Mouse (Mus musculus) midbrain, embryonic 16.5 days (tissue): ENCODE measurements around the gene Gm49373. TPM values are rescaled to one million over a fixed set of nuclear protein-coding genes. Genes with fewer than 3 reads are reported as not detected.

ENCODE experiments used
- ATAC-seq: fragments of 200-750 bp; cut with Nextera tagmentation; 2 replicates; pipeline ENCODE4 v1.8.0; 2017; ENCODE audit warnings: moderate TSS enrichment
- H3K27ac ChIP-seq: fragments of 300-500 bp; sonication (generic); 2 replicates; pipeline ENCODE4 v1.5.1; 2014; ENCODE audit warnings: mild to moderate bottlenecking, low read length, mixed read lengths
- H3K27me3 ChIP-seq: fragments of 300-500 bp; sonication (generic); 2 replicates; pipeline ENCODE4 v1.6.1; 2014; ENCODE audit warnings: low read depth, low read length, mixed read lengths; ENCODE audit not compliant: control insufficient read depth, insufficient read depth
- H3K36me3 ChIP-seq: fragments of 300-500 bp; sonication (generic); 2 replicates; pipeline ENCODE4 v1.6.1; 2014; ENCODE audit warnings: mild to moderate bottlenecking, low read length, moderate library complexity, mixed read lengths; ENCODE audit not compliant: control insufficient read depth, insufficient read depth
- H3K4me1 ChIP-seq: fragments of 300-500 bp; sonication (generic); 2 replicates; pipeline ENCODE4 v1.6.1; 2014; ENCODE audit warnings: mild to moderate bottlenecking, low read length, mixed read lengths; ENCODE audit not compliant: control insufficient read depth, insufficient read depth
- H3K4me2 ChIP-seq: fragments of 300-500 bp; sonication (generic); 2 replicates; pipeline ENCODE4 v1.6.1; 2014; ENCODE audit warnings: mild to moderate bottlenecking, low read length, mixed read lengths
- H3K4me3 ChIP-seq: fragments of 300-500 bp; sonication (generic); 2 replicates; pipeline ENCODE4 v1.5.1; 2014; ENCODE audit warnings: low read depth, mild to moderate bottlenecking, low read length, moderate library complexity, mixed read lengths
- H3K9ac ChIP-seq: fragments of 300-500 bp; sonication (generic); 2 replicates; pipeline ENCODE4 v1.6.1; 2014; ENCODE audit warnings: low read depth, low read length, mixed read lengths
- H3K9me3 ChIP-seq: fragments of 300-500 bp; sonication (generic); replicated peaks from 2 replicates; pipeline ENCODE4 v1.6.1; 2014; ENCODE audit warnings: mild to moderate bottlenecking, low read length, mixed read lengths; ENCODE audit not compliant: control insufficient read depth, poor library complexity, severe bottlenecking
- WGBS: fragments of 180-500 bp; shearing (Covaris S2); extraction: QIAGEN DNeasy Blood & Tissue Kit; methylation state at CpG from one replicate; pipeline ENCODE4 v1.1.7; 2014; 5-methylcytosine and 5-hydroxymethylcytosine counted together
- polyA plus RNA-seq: library from polyadenylated mRNA; unstranded; fragments of >200 nt; fragmentation: Nextera tagmentation; extraction: Ambion mirVana; gene quantifications from 2 replicates; pipeline ENCODE4 v1.2.1, GENCODE M21; 2015

Gene Gm49373
- polyA plus RNA-seq, 1 experiment from 2014 or later = 1.9 TPM

DNA sequence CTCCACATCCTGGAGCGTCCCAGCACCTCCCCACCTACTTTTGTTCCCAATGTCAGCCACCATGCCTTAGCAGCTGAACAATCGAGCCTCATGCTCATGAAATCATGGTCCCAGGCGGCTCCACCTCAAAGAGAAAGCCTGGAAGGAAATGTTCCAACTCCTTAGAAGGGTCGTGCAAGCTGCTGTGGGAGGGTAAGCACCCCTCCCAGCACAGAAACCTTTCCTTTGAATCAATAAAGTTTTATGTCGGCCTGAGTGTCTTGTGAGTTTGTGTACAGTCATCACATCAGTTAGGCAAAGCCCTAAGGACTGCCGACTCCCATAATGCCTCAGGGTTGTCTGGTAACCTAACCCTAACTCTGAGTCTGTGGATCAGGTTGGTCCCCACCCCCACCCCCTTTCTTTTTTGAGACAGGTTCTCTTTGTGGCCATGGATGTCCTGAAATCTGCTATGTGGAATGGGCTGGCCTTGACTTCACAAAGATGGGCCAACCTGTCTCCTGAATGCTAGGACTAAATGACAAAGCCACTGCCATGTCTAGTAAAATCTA, 44.3 kb downstream of the Gm49373 start:
- no peaks in the 10 kb centered on the region for H3K9me3 ChIP-seq
- no peak for ATAC-seq
- peaks cover 40% of the 10 kb centered on the region for H3K27me3 ChIP-seq
- no peak overlapping the region for H3K27ac ChIP-seq
- no peak overlapping the region for H3K4me3 ChIP-seq
- 72% methylated on average over 6 of the region's 6 CpGs for WGBS
- no peak overlapping the region for H3K4me2 ChIP-seq
- no peaks in the 10 kb centered on the region for H3K36me3 ChIP-seq
- peaks cover 30% of the 10 kb centered on the region for H3K4me1 ChIP-seq
- no peak overlapping the region for H3K9ac ChIP-seq

DNA sequence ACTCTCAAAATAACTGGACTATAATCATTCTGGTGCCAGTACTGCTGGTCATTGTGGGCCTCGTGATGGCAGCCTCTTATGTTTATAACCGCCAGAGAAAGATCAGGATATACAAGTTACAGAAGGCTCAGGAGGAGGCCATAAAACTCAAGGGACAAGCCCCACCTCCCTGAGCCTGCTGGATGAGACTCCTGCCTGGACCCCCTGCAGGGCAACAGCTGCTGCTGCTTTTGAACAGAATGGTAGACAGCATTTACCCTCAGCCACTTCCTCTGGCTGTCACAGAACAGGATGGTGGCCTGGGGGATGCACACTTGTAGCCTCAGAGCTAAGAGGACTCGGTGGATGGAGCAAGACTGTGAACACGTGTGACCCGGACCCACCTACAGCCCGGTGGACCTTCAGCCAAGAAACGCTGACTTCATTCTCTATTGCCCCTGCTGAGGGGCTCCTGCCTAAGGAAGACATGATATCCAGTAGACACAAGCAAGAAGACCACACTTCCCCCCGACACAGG, 45.1 kb downstream of the Gm49373 start:
- no peak overlapping the region for H3K4me2 ChIP-seq
- H3K4me3 ChIP-seq = no peak overlapping the region
- no peak overlapping the region for H3K27ac ChIP-seq
- H3K9ac ChIP-seq = no peak overlapping the region
- peaks cover 22% of the 10 kb centered on the region for H3K4me1 ChIP-seq
- peaks cover 32% of the 10 kb centered on the region for H3K27me3 ChIP-seq
- no peak for ATAC-seq
- no peaks in the 10 kb centered on the region for H3K36me3 ChIP-seq
- no peaks in the 10 kb centered on the region for H3K9me3 ChIP-seq
- WGBS = 52% methylated on average over 8 of the region's 8 CpGs

DNA sequence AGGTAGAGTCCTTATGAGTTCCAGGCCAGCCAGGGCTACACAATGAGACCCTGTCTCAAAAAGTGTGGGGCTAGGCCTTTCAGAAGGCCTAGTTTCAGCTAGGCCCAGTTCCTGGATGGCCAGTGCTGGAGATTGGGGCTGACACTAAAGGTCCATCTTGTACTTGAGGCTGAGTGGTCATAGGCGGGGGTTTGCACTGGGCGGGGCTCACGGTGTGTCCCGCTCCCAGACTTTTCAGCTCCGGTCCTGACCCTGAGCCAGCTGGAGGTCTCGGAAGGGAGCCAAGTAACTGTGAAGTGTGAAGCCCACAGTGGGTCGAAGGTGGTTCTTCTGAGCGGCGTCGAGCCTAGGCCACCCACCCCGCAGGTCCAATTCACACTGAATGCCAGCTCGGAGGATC, 46.0 kb downstream of the Gm49373 start:
- Histone ChIP-seq H3K27ac (no peak overlapping the region), H3K4me3 (no peak overlapping the region)
- WGBS = 83% methylated on average over 12 of the region's 12 CpGs

DNA sequence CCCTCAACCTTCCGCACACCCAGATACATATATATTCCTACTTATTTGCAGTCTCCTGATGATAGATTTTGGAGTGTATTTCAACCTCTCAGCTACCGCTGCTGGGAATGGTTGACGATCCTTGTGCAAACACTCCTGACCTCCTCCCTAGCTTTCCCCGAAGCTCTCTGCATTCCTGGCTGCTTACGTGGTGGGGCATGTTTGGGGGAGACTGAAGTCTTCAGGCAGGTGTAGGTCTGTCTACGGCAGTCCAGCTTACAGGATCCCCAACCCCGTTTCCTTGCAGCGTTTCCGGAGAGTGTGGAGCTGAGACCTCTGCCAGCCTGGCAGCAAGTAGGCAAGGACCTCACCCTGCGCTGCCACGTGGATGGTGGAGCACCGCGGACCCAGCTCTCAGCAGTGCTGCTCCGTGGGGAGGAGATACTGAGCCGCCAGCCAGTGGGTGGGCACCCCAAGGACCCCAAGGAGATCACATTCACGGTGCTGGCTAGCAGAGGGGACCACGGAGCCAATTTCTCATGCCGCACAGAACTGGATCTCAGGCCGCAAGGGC, 47.6 kb downstream of the Gm49373 start:
- H3K27me3 ChIP-seq = peaks cover 23% of the 10 kb centered on the region
- no peak for ATAC-seq
- no peak overlapping the region for H3K4me2 ChIP-seq
- H3K27ac ChIP-seq = no peak overlapping the region
- WGBS = 75% methylated on average over 19 of the region's 19 CpGs
- H3K9ac ChIP-seq = no peak overlapping the region
- H3K36me3 ChIP-seq = no peaks in the 10 kb centered on the region
- H3K4me1 ChIP-seq = 0 out of 2 replicates have a peak, but pooled peaks cover 4% of the 10 kb centered on the region
- no peaks in the 10 kb centered on the region for H3K9me3 ChIP-seq
- H3K4me3 ChIP-seq = no peak overlapping the region

More for the DNA sequence above, 46.0 kb downstream of the Gm49373 start:
- Histone ChIP-seq H3K9ac (no peak overlapping the region), H3K4me1 (peaks cover 12% of the 10 kb centered on the region), H3K36me3 (no peaks in the 10 kb centered on the region), H3K4me2 (no peak overlapping the region), H3K9me3 (no peaks in the 10 kb centered on the region), H3K27me3 (peaks cover 24% of the 10 kb centered on the region)
- no peak for ATAC-seq

DNA sequence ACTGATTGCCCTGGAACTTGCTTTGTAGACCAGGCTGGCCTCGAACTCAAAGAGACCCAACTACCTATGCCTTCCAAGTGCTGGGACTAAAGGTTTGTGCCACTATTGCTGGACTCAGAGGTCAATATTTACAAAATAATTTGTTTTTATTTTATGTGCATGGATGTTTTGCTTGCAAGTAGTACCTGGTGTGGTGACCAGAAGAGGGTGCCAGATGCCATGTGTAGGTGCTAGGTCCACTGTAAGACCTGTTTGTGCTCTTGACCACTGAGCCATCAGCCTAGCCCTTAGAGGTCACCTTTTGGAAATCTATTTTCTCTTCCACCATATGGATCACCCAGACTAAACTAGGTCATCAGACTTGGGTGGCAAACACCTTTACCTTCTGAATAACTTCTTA, 50.2 kb downstream of the Gm49373 start:
- no peak overlapping the region for H3K4me2 ChIP-seq
- no peaks in the 10 kb centered on the region for H3K4me1 ChIP-seq
- H3K27ac ChIP-seq = no peak overlapping the region
- H3K9me3 ChIP-seq = no peaks in the 10 kb centered on the region
- H3K4me3 ChIP-seq = no peak overlapping the region
- 72% methylated on average over 1 of the region's 1 CpGs for WGBS
- no peaks in the 10 kb centered on the region for H3K36me3 ChIP-seq
- H3K9ac ChIP-seq = no peak overlapping the region
- peaks cover 12% of the 10 kb centered on the region; the same call in 1 of the 2 replicates for H3K27me3 ChIP-seq
- ATAC-seq = no peak

DNA sequence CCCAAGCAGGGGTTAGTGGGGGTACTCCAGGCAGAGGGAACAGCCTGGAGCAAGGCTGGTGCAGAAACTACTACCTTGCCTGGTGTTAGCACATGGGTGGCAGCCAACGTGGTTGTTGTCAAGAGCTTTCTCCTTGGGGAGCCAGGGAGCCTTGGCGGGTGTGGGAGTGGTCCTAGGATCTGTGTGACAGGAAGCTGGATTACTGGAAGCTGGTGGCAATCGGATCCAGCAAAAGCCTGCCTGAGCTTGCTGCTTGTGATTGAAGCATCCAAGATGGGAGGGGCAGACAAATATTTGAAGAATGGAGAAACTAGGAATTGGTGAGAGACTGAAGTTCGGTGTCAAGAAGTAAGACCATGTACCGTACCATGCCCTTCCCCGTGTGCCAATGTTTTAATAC, 50.6 kb downstream of the Gm49373 start:
- Histone ChIP-seq H3K4me2 (no peak overlapping the region), H3K27ac (no peak overlapping the region), H3K9me3 (no peaks in the 10 kb centered on the region), H3K4me1 (no peaks in the 10 kb centered on the region), H3K27me3 (peaks cover 16% of the 10 kb centered on the region), H3K9ac (no peak overlapping the region), H3K4me3 (no peak overlapping the region), H3K36me3 (no peaks in the 10 kb centered on the region)
- ATAC-seq = no peak
- 67% methylated on average over 6 of the region's 6 CpGs for WGBS

DNA sequence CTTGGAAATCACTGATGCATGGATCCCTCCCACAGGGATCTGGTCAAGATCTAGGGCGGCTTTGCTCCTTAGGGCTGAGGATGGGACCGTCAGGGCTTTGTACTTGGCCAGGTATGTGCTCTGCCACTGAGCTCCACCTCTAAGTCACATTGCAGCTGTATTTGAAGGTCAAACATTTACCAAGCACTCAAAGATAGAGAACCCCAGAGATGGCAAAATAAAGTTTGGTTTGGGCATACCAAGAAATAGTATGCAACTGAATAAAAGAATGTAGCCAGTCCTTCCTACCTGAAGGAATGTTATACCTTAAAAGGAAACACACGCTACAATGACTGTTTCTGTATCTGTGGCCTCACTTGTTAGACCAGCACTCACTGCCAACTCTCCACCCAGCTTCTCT, 51.5 kb downstream of the Gm49373 start:
- H3K4me3 ChIP-seq = no peak overlapping the region
- ATAC-seq = no peak
- peaks cover 23% of the 10 kb centered on the region for H3K27me3 ChIP-seq
- no peaks in the 10 kb centered on the region for H3K36me3 ChIP-seq
- no peak overlapping the region for H3K9ac ChIP-seq
- WGBS = 81% methylated on average over 3 of the region's 3 CpGs
- no peak overlapping the region for H3K27ac ChIP-seq
- no peaks in the 10 kb centered on the region for H3K9me3 ChIP-seq
- H3K4me2 ChIP-seq = no peak overlapping the region
- no peaks in the 10 kb centered on the region for H3K4me1 ChIP-seq

DNA sequence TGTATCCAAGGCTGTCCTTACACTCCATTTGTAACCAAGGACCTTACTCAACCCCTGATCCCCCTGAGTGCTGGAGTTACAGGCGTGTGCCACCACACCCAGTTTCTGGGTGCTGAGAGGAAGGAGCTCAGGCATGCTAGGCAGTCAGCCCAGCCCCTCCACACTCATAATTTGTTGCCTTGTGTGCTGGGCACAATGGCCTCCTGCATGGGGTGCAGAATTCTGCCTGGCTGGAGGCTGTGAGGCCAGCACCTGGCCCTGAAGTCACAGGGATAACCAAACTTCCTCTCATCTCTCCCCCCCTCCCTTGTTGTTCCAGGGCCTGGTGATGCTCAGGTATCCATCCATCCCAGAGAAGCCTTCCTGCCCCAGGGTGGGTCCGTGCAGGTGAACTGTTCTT, 54.3 kb downstream of the Gm49373 start:
- WGBS = 68% methylated on average over 2 of the region's 2 CpGs
- H3K4me1 ChIP-seq = no peaks in the 10 kb centered on the region
- H3K4me2 ChIP-seq = no peak overlapping the region
- no peak overlapping the region for H3K27ac ChIP-seq
- H3K4me3 ChIP-seq = no peak overlapping the region
- no peak for ATAC-seq
- no peaks in the 10 kb centered on the region for H3K9me3 ChIP-seq
- no peaks in the 10 kb centered on the region for H3K36me3 ChIP-seq
- no peak overlapping the region for H3K9ac ChIP-seq
- peaks cover 42% of the 10 kb centered on the region for H3K27me3 ChIP-seq

DNA sequence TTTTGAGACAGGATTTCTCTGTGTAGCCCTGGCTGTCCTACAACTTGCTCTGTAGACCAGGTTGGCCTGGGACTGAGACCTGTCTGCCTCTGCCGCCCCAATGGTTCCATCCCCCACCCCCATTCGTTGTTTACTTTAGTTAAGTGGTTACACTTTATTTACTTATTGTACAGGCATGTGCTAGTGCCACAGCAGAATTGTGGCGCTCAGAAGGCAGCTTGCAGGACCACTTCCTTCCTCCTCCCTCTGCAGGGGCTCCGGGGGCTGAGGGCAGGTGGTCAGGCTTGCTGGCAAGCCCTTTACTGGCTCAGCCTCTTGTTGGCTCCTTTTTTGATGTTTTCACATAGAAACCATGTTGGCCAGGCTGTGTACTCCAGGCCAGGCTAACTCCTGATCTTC, 55.7 kb downstream of the Gm49373 start:
- Histone ChIP-seq H3K27me3 (peaks cover 44% of the 10 kb centered on the region), H3K9ac (no peak overlapping the region), H3K9me3 (no peaks in the 10 kb centered on the region), H3K36me3 (no peaks in the 10 kb centered on the region), H3K4me1 (no peaks in the 10 kb centered on the region), H3K4me2 (no peak overlapping the region), H3K4me3 (no peak overlapping the region), H3K27ac (no peak overlapping the region)
- WGBS = 38% methylated on average over 4 of the region's 4 CpGs
- no peak for ATAC-seq
